Mouse (Mus musculus): Measurements from ENCODE around the gene Tacr1.
A peak's percentile ranks its signal among the peaks of the same experiment; 100 is the strongest.
"Not testable (repeated sequence)": the region's sequence is repeated elsewhere in the genome, so short reads cannot be mapped to it uniquely, and the experiment has no call there.

The Tacr1 gene

GRCm38 (mm10) chr6:82401595-82402451, at the start of gene Tacr1:
Gene Tacr1, plus strand, starts transcription at chr6:82402334.
- ATAC-seq (ENCODE audit: low TSS enrichment) = peak; percentile 68

- no peak for ATAC-seq (ENCODE audit: low TSS enrichment)
Observed at GRCm38 (mm10) chr6:82376144-82376543, 26.0 kb upstream of the Tacr1 start.

GRCm38 (mm10) chr6:82383556-82383955, 18.6 kb upstream of the Tacr1 start:
- ATAC-seq (ENCODE audit: low TSS enrichment) = no peak

- ATAC-seq (ENCODE audit: low TSS enrichment) = peak; percentile 60
Observed at GRCm38 (mm10) chr6:82402501-82403495, 664 bp downstream of the Tacr1 start.

GRCm38 (mm10) chr6:82418367-82418766, 16.2 kb downstream of the Tacr1 start:
- no peak for ATAC-seq (ENCODE audit: low TSS enrichment)

- ATAC-seq (ENCODE audit: low TSS enrichment) = no peak
Observed at GRCm38 (mm10) chr6:82420222-82420621, 18.1 kb downstream of the Tacr1 start.

GRCm38 (mm10) chr6:82428890-82429289, 26.8 kb downstream of the Tacr1 start:
- no peak for ATAC-seq (ENCODE audit: low TSS enrichment)

- ATAC-seq (ENCODE audit: low TSS enrichment) = no peak
Observed at GRCm38 (mm10) chr6:82429766-82430165, 27.6 kb downstream of the Tacr1 start.

- peak; percentile 96 for ATAC-seq (ENCODE audit: low TSS enrichment)
Observed at GRCm38 (mm10) chr6:82437174-82437573, 35.0 kb downstream of the Tacr1 start.

- ATAC-seq (ENCODE audit: low TSS enrichment) = not testable (repeated sequence)
Observed at GRCm38 (mm10) chr6:82452206-82453095, 50.3 kb downstream of the Tacr1 start.

GRCm38 (mm10) chr6:82455245-82455644, 53.1 kb downstream of the Tacr1 start:
- no peak for ATAC-seq (ENCODE audit: low TSS enrichment)

- no peak for ATAC-seq (ENCODE audit: low TSS enrichment)
Observed at GRCm38 (mm10) chr6:82457163-82457763, 55.1 kb downstream of the Tacr1 start.

GRCm38 (mm10) chr6:82458762-82459389, 56.7 kb downstream of the Tacr1 start:
- ATAC-seq (ENCODE audit: low TSS enrichment) = no peak

- ATAC-seq (ENCODE audit: low TSS enrichment) = no peak
Observed at GRCm38 (mm10) chr6:82463171-82463570, 61.0 kb downstream of the Tacr1 start.

- ATAC-seq (ENCODE audit: low TSS enrichment) = no peak
Observed at GRCm38 (mm10) chr6:82474477-82474876, 72.3 kb downstream of the Tacr1 start.

- ATAC-seq (ENCODE audit: low TSS enrichment) = peak; percentile 99
Observed at GRCm38 (mm10) chr6:82483842-82484241, 81.7 kb downstream of the Tacr1 start.

GRCm38 (mm10) chr6:82494481-82494880, 92.3 kb downstream of the Tacr1 start:
- ATAC-seq (ENCODE audit: low TSS enrichment) = no peak

- ATAC-seq (ENCODE audit: low TSS enrichment) = no peak
Observed at GRCm38 (mm10) chr6:82510843-82511416, 108.8 kb downstream of the Tacr1 start.

- ATAC-seq (ENCODE audit: low TSS enrichment) = peak; percentile 65
Observed at GRCm38 (mm10) chr6:82519626-82520025, 117.5 kb downstream of the Tacr1 start.

GRCm38 (mm10) chr6:82522567-82522966, 120.4 kb downstream of the Tacr1 start:
- ATAC-seq (ENCODE audit: low TSS enrichment) = no peak
